In the genomic region with DNA sequence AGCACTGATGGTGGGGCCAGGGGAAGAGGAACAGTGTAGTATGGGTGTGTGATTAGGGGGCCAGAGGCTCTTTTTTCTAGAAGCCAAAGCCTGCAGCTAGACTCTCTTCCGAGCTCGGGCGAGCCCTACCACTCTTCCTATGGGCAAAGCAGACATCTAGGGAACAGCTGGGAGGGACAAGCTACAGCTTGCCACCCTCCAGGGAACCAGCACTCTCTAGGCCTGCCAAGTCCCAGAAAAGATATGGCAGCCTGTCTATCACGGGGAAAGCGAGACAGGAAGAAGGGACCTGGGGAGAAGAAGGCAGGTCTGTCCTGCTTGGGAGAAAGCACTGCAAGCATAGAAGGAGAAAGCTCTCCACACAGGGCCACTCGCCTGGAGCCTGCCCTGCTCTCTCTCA, we compare ENCODE assay signal across 21 mouse cellular contexts. TPM values are rescaled to one million over a fixed set of nuclear protein-coding genes. Genes with fewer than 3 reads are reported as not detected.
DNase-seq lines count a peak whose midpoint lies in the region; ATAC-seq and TF ChIP-seq lines count a peak whose summit lies in the region.
"Had no signal": no experiment of that assay in that cellular context is flagged by ENCODE, and none has a peak within 500 bp of the region (broad histone marks: within the 10 kb centered on the region; RNA-seq: fewer than 3 reads in every experiment).

No protein-coding gene starts in this region.

- 71% methylated on average over 6 of the region's 6 CpGs for WGBS in embryonic facial prominence, embryonic 14.5 days
- 87% methylated on average over 6 of the region's 6 CpGs for WGBS in embryonic facial prominence, embryonic 10.5 days
- WGBS in hindbrain, postnatal 0 days, result 68% methylated on average over 6 of the region's 6 CpGs
- WGBS in hindbrain, embryonic 13.5 days, result 90% methylated on average over 6 of the region's 6 CpGs

- H3K27ac ChIP-seq in embryonic facial prominence, embryonic 14.5 days (replicated peaks; ENCODE audit: low read depth, low read length), result no peak overlapping the region
- H3K27ac ChIP-seq in embryonic facial prominence, embryonic 10.5 days (replicated peaks), result no peak overlapping the region
- H3K27ac ChIP-seq in hindbrain, postnatal 0 days, result no peak overlapping the region
- H3K27ac ChIP-seq in hindbrain, embryonic 13.5 days, result no peak overlapping the region
- H3K27ac ChIP-seq: forebrain, embryonic 13.5 days; hindbrain, embryonic 15.5 days; limb, embryonic 10.5 days; midbrain, embryonic 13.5 days; stomach, postnatal 0 days had no signal

- no peak for ATAC-seq in embryonic facial prominence, embryonic 14.5 days (ENCODE audit: low read depth)
- ATAC-seq in hindbrain, postnatal 0 days, result no peak
- ATAC-seq in hindbrain, embryonic 13.5 days (ENCODE audit: low FRiP score), result no peak
- ATAC-seq: forebrain, embryonic 13.5 days; liver, postnatal 0 days; midbrain, embryonic 13.5 days had no signal

- no peak overlapping the region for H3K9ac ChIP-seq in embryonic facial prominence, embryonic 14.5 days (ENCODE audit: low read depth, low read length)
- no peak overlapping the region for H3K9ac ChIP-seq in hindbrain, postnatal 0 days (replicated peaks; ENCODE audit: low read length)
- no peak overlapping the region for H3K9ac ChIP-seq in hindbrain, embryonic 13.5 days
- H3K9ac ChIP-seq: forebrain, embryonic 13.5 days; hindbrain, embryonic 15.5 days; liver, postnatal 0 days; midbrain, embryonic 13.5 days had no signal

- H3K4me2 ChIP-seq in embryonic facial prominence, embryonic 14.5 days (ENCODE audit: low read depth, low read length), result no peak overlapping the region
- no peak overlapping the region for H3K4me2 ChIP-seq in hindbrain, postnatal 0 days (ENCODE audit: low read depth, low read length)
- H3K4me2 ChIP-seq in hindbrain, embryonic 13.5 days, result no peak overlapping the region
- H3K4me2 ChIP-seq: forebrain, embryonic 13.5 days; hindbrain, embryonic 15.5 days; midbrain, embryonic 13.5 days had no signal

- peaks cover 11% of the 10 kb centered on the region for H3K4me1 ChIP-seq in embryonic facial prominence, embryonic 14.5 days (ENCODE audit: control insufficient read depth, insufficient read depth, low read length)
- peaks cover 37% of the 10 kb centered on the region for H3K4me1 ChIP-seq in embryonic facial prominence, embryonic 10.5 days
- H3K4me1 ChIP-seq in hindbrain, postnatal 0 days (ENCODE audit: insufficient read depth, low read length), result peaks cover 7% of the 10 kb centered on the region; the same call in 1 of the 2 replicates
- peaks cover 25% of the 10 kb centered on the region for H3K4me1 ChIP-seq in hindbrain, embryonic 13.5 days (replicated peaks)

- no peaks in the 10 kb centered on the region for H3K27me3 ChIP-seq in embryonic facial prominence, embryonic 14.5 days (replicated peaks; ENCODE audit: control insufficient read depth, insufficient read depth, low read length)
- H3K27me3 ChIP-seq in embryonic facial prominence, embryonic 10.5 days (replicated peaks; ENCODE audit: low read depth, poor library complexity, severe bottlenecking), result no peaks in the 10 kb centered on the region
- no peaks in the 10 kb centered on the region for H3K27me3 ChIP-seq in hindbrain, postnatal 0 days (ENCODE audit: insufficient read depth, low read length)
- no peaks in the 10 kb centered on the region for H3K27me3 ChIP-seq in hindbrain, embryonic 13.5 days
- H3K27me3 ChIP-seq: CH12.LX; forebrain, embryonic 13.5 days; hindbrain, embryonic 15.5 days; midbrain, embryonic 13.5 days had no signal

- peaks cover 90% of the 10 kb centered on the region for H3K36me3 ChIP-seq in embryonic facial prominence, embryonic 14.5 days (ENCODE audit: control insufficient read depth, insufficient read depth, low read length)
- peaks cover 96% of the 10 kb centered on the region for H3K36me3 ChIP-seq in embryonic facial prominence, embryonic 10.5 days (replicated peaks)
- H3K36me3 ChIP-seq in hindbrain, postnatal 0 days (ENCODE audit: insufficient read depth, low read length), result peaks cover 57% of the 10 kb centered on the region
- H3K36me3 ChIP-seq in hindbrain, embryonic 13.5 days, result peaks cover 73% of the 10 kb centered on the region

- no peak overlapping the region for H3K4me3 ChIP-seq in embryonic facial prominence, embryonic 14.5 days (ENCODE audit: low read depth, low read length)
- no peak overlapping the region for H3K4me3 ChIP-seq in embryonic facial prominence, embryonic 10.5 days
- H3K4me3 ChIP-seq in hindbrain, postnatal 0 days (ENCODE audit: low read length), result no peak overlapping the region
- H3K4me3 ChIP-seq in hindbrain, embryonic 13.5 days, result no peak overlapping the region
- H3K4me3 ChIP-seq: forebrain, embryonic 13.5 days; hindbrain, embryonic 15.5 days; limb, embryonic 10.5 days; midbrain, embryonic 13.5 days had no signal

- H3K9me3 ChIP-seq in embryonic facial prominence, embryonic 14.5 days (ENCODE audit: control insufficient read depth, low read length), result no peaks in the 10 kb centered on the region
- H3K9me3 ChIP-seq in embryonic facial prominence, embryonic 10.5 days, result no peaks in the 10 kb centered on the region
- H3K9me3 ChIP-seq in hindbrain, postnatal 0 days (ENCODE audit: low read length), result no peaks in the 10 kb centered on the region
- no peaks in the 10 kb centered on the region for H3K9me3 ChIP-seq in hindbrain, embryonic 13.5 days
- H3K9me3 ChIP-seq: forebrain, embryonic 13.5 days; hindbrain, embryonic 15.5 days; limb, embryonic 10.5 days; midbrain, embryonic 13.5 days had no signal

- TF ChIP-seq CTCF in hindbrain, postnatal 0 days (IDR thresholded peaks at IDR 0.05; ENCODE audit: low read depth), result no peak

- DNase-seq in embryonic facial prominence, embryonic 14.5 days (ENCODE audit: low spot score), result peak; percentile 48
- DNase-seq in embryonic facial prominence, embryonic 10.5 days (ENCODE audit: low spot score), result no peak
- peak; percentile 13 for DNase-seq in hindbrain, postnatal 0 days (ENCODE audit: low spot score)
- peak; percentile 35 to 39 for DNase-seq in cerebellum, adult 18-20 months
- peak; percentile 27 for DNase-seq in cerebellum, postnatal 36 days
- DNase-seq in spleen, adult 12 weeks (ENCODE audit: low spot score), result no peak
- DNase-seq: adrenal gland, postnatal 36 days; embryo, embryonic 11 days; gastrocnemius, postnatal 36 days; kidney, adult 11 months; kidney, postnatal 10 days; liver, postnatal 0 days; lung, postnatal 10 days; retina, postnatal 1 day had no signal

RNA-seq across cellular contexts. Expression of a gene that starts 9.2 kb away (rescaled TPM):
- polyA plus RNA-seq in embryonic facial prominence, embryonic 14.5 days (2014; fragmentation: Nextera tagmentation; extraction: Ambion mirVana), result 4.2 and 4.7 TPM in 2 replicates
- polyA plus RNA-seq in embryonic facial prominence, embryonic 10.5 days (2016; fragmentation: Nextera tagmentation; extraction: Ambion mirVana), result 2.1 and 2.3 TPM in 2 replicates
- 89.5 and 89.6 TPM in 2 replicates for total RNA-seq in hindbrain, postnatal 0 days (2014; rRNA removed)
- polyA plus RNA-seq in hindbrain, postnatal 0 days (2015; fragmentation: Nextera tagmentation; extraction: Ambion mirVana), result 4.1 and 4.8 TPM in 2 replicates
- polyA plus RNA-seq in hindbrain, embryonic 13.5 days (2015; fragmentation: Nextera tagmentation; extraction: Ambion mirVana), result 2.8 and 4.1 TPM in 2 replicates

Comparison
In these comparisons a context has a peak if more than half of its experiments do, and no peak if none do; other contexts are left out.
1. DNase-seq: peak in embryonic facial prominence, embryonic 14.5 days (single experiment), hindbrain, postnatal 0 days (single experiment), cerebellum, adult 18-20 months (2 of 2) and cerebellum, postnatal 36 days (2 of 2); none in embryonic facial prominence, embryonic 10.5 days (single experiment) and spleen, adult 12 weeks (single experiment).